Mouse (Mus musculus) G1E (cell line): ENCODE results near the gene Mettl7a1. TPM values are rescaled to one million over a fixed set of nuclear protein-coding genes. Genes with fewer than 3 reads are reported as not detected.
"Not testable (repeated sequence)": the region's sequence is repeated elsewhere in the genome, so short reads cannot be mapped to it uniquely, and the experiment has no call there.

Source experiments
- ATAC-seq: 2 replicates; pipeline ENCODE4 v1.8.0; 2016; ENCODE audit warnings: mild to moderate bottlenecking; ENCODE audit not compliant: insufficient number of reproducible peaks, poor library complexity, low FRiP score, severe bottlenecking; ENCODE audit errors: extremely low read depth
- DNase-seq: peaks from one replicate; pipeline ENCODE4 v3.0.0; 2012; ENCODE audit warnings: low spot score
- H3K27me3 ChIP-seq: 2 replicates; pipeline ENCODE4 v1.6.1; 2012; ENCODE audit warnings: mild to moderate bottlenecking, low read length, inconsistent platforms; ENCODE audit not compliant: insufficient read depth
- H3K36me3 ChIP-seq: replicated peaks from 2 replicates; pipeline ENCODE3; 2012; ENCODE audit warnings: mild to moderate bottlenecking, inconsistent platforms
- H3K4me1 ChIP-seq: 2 replicates; pipeline ENCODE4 v1.6.1; 2012; ENCODE audit warnings: low read depth, low read length, inconsistent platforms, mixed read lengths; ENCODE audit not compliant: insufficient read depth
- H3K4me3 ChIP-seq: 2 replicates; pipeline ENCODE4 v1.5.1; 2012; ENCODE audit warnings: low read depth, mild to moderate bottlenecking, inconsistent platforms, low read length, moderate library complexity, mixed read lengths
- H3K9me3 ChIP-seq: replicated peaks from 2 replicates; pipeline ENCODE4 v1.6.1; 2012; ENCODE audit warnings: inconsistent platforms
- CTCF ChIP-seq: IDR thresholded peaks from 2 replicates; pipeline ENCODE4 v1.5.1; 2012; ENCODE audit warnings: low read depth, low read length, inconsistent platforms, mixed read lengths
- GATA1 ChIP-seq: IDR thresholded peaks from 2 replicates; pipeline ENCODE4 v1.6.1; 2012; ENCODE audit warnings: borderline replicate concordance, low read length, inconsistent platforms, mixed read lengths
- GATA2 ChIP-seq: IDR thresholded peaks from 2 replicates; pipeline ENCODE4 v1.6.1; 2012; ENCODE audit warnings: low read depth, low read length, inconsistent platforms, borderline replicate concordance
- POLR2AphosphoS5 ChIP-seq: IDR thresholded peaks from 2 replicates; pipeline ENCODE4 v1.6.1; 2012; ENCODE audit warnings: low read depth, low read length, inconsistent platforms; ENCODE audit not compliant: insufficient replicate concordance
- TAL1 ChIP-seq: conservative IDR thresholded peaks from 2 replicates; pipeline ENCODE4 v1.6.1; 2012; ENCODE audit warnings: low read depth, low read length, inconsistent platforms, mixed read lengths
- polyA plus RNA-seq: library from polyadenylated mRNA; stranded (reverse); fragments of >175 nt; gene quantifications from 2 replicates; pipeline ENCODE4 v1.2.3, GENCODE M21; 2012
- total RNA-seq, 2 experiments: library from RNA; stranded (forward) in 1 of 2; stranded (reverse) in 1 of 2; fragments of 200-1000 nt in 1 of 2; fragments of >200 nt in 1 of 2; fragmentation: Nextera tagmentation in 1 of 2; gene quantifications; 2 replicates each; pipeline ENCODE4 v1.2.3; 2014 to 2017

Mettl7a1 gene
- total and polyA plus RNA-seq, 3 experiments = 22.1 to 50.3 (median 31.2) TPM

DNA sequence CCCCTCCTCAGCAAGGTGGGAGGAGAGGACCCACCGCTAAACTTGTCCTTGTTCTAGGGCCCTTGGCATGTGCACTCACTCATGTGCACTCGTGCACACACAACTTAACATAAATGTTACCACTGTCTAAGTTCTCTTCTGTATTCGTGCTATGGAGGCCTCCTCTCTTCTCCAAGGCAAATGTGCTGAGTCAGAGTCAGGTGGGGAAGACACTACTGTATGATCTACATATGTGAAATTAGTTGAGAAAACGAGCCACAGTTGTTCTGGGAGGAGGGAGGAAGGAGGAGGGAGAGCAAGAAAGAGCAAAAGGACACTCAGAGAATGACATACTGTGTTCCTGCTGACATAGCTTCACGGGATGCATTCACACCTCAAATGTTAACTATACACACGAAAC is 3.4 kb upstream of the Mettl7a1 start:
- Histone ChIP-seq H3K4me3 (no peak overlapping the region; the same call in 1 of the 2 replicates), H3K36me3 (no peaks in the 10 kb centered on the region), H3K4me1 (peaks cover 43% of the 10 kb centered on the region), H3K9me3 (peaks cover 9% of the 10 kb centered on the region), H3K27me3 (0 out of 2 replicates have a peak, but pooled peaks cover under 1% of the 10 kb centered on the region)
- no peak for DNase-seq
- TF ChIP-seq CTCF = no peak
- TF ChIP-seq POLR2AphosphoS5 = no peak
- no peak for TF ChIP-seq GATA2
- TF ChIP-seq GATA1 = no peak
- TF ChIP-seq TAL1 = no peak
- ATAC-seq = 0 out of 2 replicates have a peak, but pooled peaks have one; percentile 30

DNA sequence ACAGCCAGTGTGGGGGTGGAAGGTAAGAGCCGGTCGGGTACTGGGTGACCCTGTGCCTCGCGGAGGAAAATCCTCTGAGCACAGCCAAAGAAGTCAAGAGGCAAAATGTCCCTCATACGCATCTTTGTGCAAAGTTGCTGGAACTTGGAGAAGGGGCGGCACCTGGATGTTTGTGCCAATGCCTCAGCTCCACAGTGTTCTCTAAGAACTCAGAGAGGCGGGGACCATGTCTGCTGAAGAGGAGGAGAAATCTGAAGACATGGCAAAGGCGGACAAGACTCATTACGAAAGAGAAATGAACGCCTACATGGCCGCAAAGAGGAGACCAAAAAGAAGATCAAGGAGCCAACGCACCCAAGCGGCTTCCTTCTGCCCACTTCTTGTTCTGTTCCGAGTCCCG is 2.4 kb upstream of the Mettl7a1 start:
- Histone ChIP-seq H3K9me3 (peaks cover 9% of the 10 kb centered on the region), H3K4me3 (no peak overlapping the region), H3K36me3 (no peaks in the 10 kb centered on the region), H3K4me1 (peaks cover 53% of the 10 kb centered on the region), H3K27me3 (no peaks in the 10 kb centered on the region)
- no peak for TF ChIP-seq TAL1
- TF ChIP-seq POLR2AphosphoS5 = no peak
- no peak for TF ChIP-seq GATA2
- no peak for TF ChIP-seq GATA1
- TF ChIP-seq CTCF = no peak
- DNase-seq (no peak), ATAC-seq (no peak)

DNA sequence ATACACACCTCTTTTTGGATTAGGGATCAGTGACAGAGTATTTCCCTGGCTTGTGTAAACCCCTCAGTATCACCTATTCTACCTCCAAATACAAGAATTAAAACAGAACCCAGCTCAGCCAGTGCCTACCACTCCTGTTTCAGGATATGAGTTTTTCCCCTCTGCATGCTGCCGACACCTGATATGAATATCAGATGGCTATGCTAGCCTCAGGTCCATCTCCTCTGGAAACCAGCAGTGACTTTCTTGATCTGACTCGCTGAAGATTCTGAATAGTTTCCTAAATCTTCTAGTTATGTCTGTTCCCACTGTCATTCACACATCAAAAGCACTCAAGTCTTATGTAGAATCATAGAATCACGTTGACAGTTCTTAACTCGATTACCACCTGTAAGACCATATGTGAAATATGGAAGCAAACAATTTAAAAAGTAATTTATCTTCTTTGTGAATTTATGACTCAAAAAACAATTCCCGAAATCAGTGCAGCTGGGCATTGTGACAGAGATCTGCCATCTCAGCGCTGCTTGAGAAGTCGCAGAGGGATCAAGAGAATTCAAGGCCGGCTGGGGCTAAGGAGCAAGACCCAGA is 417 bp upstream of the Mettl7a1 start:
- H3K9me3 ChIP-seq = 0 out of 2 replicates have a peak, but pooled peaks cover 3% of the 10 kb centered on the region
- peak overlapping the region; percentile 73; the same call in 1 of the 2 replicates for H3K4me3 ChIP-seq
- DNase-seq (no peak), ATAC-seq (no peak)
- no peak for TF ChIP-seq POLR2AphosphoS5
- TF ChIP-seq CTCF = no peak
- TF ChIP-seq TAL1 = no peak
- TF ChIP-seq GATA2 = no peak
- TF ChIP-seq GATA1 = no peak
- H3K36me3 ChIP-seq = peaks cover 3% of the 10 kb centered on the region
- no peaks in the 10 kb centered on the region for H3K27me3 ChIP-seq
- peaks cover 51% of the 10 kb centered on the region for H3K4me1 ChIP-seq

DNA sequence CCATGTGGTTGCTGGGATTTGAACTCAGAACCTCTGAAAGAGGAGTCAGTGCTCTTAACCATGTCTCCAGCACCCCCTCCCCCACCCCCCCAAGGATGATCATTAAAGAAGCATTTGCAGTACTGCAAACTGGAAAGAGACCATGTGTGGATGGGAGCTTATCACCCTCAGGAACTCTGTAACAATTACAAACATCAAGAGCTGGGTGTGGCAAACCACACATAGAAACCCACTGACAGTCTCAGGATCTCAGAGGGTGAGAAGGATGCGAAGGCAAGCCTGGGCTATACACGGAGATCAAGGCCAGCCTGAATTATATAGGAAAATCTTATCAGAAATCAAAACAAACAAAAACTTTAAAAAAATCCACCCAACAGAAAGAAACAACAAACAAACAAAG is 2.3 kb downstream of the Mettl7a1 start:
- Histone ChIP-seq H3K9me3 (no peaks in the 10 kb centered on the region), H3K4me3 (no peak overlapping the region), H3K36me3 (peaks cover 6% of the 10 kb centered on the region), H3K27me3 (no peaks in the 10 kb centered on the region), H3K4me1 (peaks cover 33% of the 10 kb centered on the region)
- TF ChIP-seq CTCF (no peak), TAL1 (no peak), GATA1 (no peak), GATA2 (no peak), POLR2AphosphoS5 (no peak)
- ATAC-seq = no peak
- DNase-seq = no peak

DNA sequence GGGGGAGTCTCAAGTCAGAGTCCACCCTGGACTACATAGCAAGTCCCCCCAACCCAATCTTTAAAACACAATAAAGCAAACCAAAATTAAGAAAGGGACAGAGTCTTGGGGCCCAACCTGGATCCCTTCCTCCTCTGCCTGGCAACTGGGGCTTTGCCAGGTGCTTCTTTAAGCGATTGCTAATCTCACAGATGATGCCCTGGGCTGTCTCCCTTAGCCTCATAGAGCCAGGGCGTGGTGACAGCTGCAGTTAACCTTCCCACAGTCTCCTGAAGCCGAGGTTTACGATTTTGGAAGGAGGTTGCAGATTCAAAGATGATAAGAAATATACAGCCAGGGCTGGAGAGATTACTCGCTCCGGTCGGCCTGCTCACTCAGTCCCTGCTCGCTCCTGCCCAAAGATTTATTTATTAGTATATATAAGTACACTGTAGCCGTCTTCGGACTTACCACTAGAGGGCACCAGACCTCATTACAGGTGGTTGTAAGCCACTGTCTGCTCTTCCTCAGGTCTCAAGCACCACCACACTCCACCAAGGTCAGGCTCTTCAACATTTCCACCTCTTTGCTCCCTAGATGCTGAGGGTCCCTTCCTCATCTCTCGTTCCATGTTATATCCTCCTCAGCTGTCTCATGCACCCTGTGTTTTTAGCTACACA is 3.6 kb downstream of the Mettl7a1 start:
- H3K4me1 ChIP-seq = peaks cover 25% of the 10 kb centered on the region
- TF ChIP-seq CTCF = 0 out of 2 replicates have a peak, but pooled peaks have one; percentile 19
- not testable (repeated sequence) for H3K9me3 ChIP-seq, H3K4me3 ChIP-seq, H3K27me3 ChIP-seq, ATAC-seq, DNase-seq
- peaks cover 15% of the 10 kb centered on the region for H3K36me3 ChIP-seq

DNA sequence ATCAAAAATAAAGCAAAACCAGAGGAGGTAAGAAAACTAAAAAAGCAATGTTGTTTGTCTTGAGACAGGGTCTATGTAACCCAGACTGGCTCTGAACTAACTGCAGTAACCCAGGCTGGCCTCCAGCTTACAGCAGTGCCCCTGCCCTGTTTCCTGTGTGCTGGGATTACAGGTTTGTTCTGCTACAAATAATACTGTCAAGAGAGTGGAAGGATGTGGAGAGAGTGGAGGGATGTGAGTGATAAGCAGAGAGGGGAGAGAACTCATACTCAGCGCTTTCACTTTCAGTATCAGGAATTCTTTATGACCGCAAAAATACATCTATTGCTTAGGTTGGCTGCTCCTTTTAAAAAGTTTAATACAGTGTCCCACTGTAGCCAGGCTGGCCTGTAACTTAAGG is 8.4 kb downstream of the Mettl7a1 start:
- ATAC-seq = no peak
- no peak overlapping the region for H3K4me3 ChIP-seq
- TF ChIP-seq POLR2AphosphoS5 = no peak
- TF ChIP-seq GATA1 = no peak
- TF ChIP-seq CTCF = no peak
- TF ChIP-seq TAL1 = no peak
- no peak for TF ChIP-seq GATA2
- H3K36me3 ChIP-seq = peaks cover 30% of the 10 kb centered on the region
- 0 out of 2 replicates have a peak, but pooled peaks cover 2% of the 10 kb centered on the region for H3K27me3 ChIP-seq
- H3K4me1 ChIP-seq = no peaks in the 10 kb centered on the region; the same call in 1 of the 2 replicates
- H3K9me3 ChIP-seq = no peaks in the 10 kb centered on the region
- DNase-seq = no peak
